Mouse (Mus musculus): ENCODE results near the gene Cyth3. TPM values are rescaled to one million over a fixed set of nuclear protein-coding genes. Genes with fewer than 3 reads are reported as not detected.

The Cyth3 gene
- total RNA-seq, 2 experiments from 2014 or later: 195 to 200 TPM

DNA sequence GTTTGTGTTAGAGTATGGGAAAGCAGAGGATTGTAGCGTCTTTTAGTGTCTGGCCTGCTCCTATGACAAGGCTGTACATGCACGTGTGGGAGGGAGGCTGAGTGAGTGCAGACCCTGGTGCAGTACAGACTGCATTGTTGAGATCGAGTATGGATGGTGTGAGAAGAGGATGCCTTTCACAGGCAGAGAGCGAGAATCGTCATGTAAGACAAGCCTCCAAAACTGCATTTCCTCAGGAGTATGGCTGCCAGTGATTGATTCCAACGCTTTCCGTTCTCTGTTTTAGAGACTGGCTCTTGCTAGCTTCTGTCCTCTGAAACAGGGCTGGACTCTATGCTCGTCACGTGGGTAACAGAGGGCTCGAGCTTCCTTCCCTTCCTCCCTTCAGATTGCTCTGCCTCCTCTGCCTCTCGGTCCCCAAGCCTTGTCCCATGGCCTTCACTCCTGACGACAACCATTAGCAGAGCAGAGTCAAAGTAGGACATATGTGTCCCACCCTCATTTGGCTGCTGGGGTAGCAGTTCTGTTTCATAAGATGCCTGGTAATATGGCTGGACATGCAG, 12.4 kb downstream of the Cyth3 start:
- DNase-seq (ENCODE audit: low spot score in 2 of 2): no peak

DNA sequence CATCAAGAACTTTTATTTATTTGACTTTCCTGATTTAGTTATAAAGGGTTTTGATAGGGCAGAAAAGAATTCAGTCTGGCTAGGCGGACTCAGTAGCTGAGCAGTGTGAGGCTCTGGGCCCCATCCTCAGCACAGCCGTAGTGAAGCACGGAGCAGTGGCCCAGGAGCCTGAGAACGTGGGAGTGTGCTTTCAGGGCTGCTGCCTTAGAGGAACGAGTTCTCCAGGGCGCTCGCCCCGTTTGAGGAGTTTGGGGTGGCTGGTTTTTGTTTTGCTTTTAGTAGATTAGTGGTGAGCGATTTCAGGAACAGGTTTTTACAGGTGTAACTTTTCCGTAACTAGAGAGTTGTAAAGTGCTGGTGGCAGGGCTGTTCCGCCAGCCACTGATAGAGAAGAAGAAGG, 13.1 kb downstream of the Cyth3 start:
- DNase-seq (ENCODE audit: low spot score in 2 of 2): no peak

DNA sequence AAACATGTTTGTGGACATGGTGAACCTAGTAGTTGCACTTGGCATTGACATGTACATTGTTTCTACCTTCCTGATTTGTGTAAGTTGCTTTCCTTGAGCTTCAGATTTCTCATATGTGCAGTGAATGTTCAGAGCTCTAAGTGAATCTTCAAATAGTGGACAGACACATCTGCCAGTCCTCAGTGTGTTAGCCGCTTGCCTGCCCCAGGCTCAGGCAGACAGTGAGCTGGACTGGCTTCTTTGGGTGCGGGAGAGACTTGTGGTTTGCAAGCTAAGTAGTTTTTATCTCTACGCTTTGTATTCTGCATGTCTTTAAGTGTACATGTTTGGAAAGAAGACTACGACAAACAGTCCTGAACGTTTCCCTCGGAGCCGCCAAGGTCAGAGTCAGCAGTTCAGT, 13.9 kb downstream of the Cyth3 start:
- no peak for DNase-seq (ENCODE audit: low spot score in 2 of 2)

DNA sequence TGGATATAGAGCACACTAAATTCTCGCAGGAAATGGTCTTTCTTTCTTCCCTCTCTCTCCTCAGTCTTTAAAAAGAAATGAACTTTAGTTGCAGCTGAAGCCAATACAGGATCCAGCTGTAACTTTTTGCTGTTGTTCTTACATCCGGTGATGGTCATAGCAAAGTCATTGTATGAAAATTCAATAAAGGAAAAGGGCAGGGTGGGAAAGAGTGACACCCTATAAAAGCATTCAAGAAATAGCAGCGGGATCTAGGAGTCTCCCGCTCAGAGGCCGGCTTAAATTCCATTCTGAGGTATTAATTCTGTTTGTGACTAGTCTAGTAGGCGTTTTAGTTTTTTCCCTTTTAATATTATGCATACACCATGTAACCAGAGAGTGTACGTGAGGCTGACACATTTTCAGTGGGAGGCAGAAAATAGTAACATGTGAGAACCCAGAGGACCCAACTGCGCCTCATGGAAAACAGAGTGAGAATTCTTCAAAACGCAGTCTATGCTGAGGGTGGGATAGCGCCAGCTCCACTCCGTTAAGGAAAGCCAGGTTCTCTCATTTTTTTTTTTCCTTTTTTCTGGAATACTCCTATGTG, 15.7 kb downstream of the Cyth3 start:
- DNase-seq (ENCODE audit: low spot score in 2 of 2): no peak

GRCm38 (mm10) chr5:143638516-143639270, 16.4 kb downstream of the Cyth3 start:
- DNase-seq (ENCODE audit: low spot score in 2 of 2): no peak

DNA sequence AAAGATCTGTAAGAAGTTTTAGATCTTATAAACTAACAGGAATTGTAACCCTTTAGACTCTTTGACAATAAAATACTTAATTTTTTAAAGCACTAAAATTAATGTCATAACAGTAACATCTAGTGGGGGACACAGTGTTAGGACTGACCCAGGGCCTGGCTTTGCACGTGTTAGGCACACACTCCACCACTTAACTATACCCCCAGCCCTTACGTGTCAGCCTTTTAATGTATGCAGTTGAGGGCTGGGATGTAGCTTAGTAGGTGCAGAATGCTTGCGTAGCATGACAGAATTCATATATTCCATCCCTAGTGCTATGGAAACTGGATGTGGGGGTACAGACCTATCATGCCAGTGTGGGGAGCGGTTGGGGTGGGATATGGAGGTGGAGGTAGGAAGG, 17.1 kb downstream of the Cyth3 start:
- no peak for DNase-seq (ENCODE audit: low spot score in 2 of 2)

DNA sequence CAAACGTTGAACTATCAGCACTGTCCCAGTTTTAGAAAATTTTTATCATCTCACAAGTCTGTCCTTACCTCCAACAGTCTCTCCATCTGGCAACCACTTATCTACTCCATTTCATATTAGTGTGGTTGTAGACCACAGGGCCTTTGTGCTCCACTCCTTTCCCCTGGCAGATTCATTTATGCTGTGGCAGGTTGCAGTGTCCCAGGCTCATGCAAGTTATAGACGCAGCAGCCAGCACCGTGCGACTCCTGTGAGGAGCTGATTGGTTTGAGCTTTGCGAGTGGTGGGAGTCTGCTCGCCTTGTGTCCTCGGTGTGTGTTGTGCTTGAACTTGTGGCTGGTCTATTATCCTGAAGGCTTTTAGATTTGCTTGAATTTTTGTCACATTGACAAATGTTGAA, 17.6 kb downstream of the Cyth3 start:
- no peak for DNase-seq (ENCODE audit: low spot score in 2 of 2)

GRCm38 (mm10) chr5:143641503-143641902, 19.3 kb downstream of the Cyth3 start:
- no peak for DNase-seq (ENCODE audit: low spot score in 2 of 2)

DNA sequence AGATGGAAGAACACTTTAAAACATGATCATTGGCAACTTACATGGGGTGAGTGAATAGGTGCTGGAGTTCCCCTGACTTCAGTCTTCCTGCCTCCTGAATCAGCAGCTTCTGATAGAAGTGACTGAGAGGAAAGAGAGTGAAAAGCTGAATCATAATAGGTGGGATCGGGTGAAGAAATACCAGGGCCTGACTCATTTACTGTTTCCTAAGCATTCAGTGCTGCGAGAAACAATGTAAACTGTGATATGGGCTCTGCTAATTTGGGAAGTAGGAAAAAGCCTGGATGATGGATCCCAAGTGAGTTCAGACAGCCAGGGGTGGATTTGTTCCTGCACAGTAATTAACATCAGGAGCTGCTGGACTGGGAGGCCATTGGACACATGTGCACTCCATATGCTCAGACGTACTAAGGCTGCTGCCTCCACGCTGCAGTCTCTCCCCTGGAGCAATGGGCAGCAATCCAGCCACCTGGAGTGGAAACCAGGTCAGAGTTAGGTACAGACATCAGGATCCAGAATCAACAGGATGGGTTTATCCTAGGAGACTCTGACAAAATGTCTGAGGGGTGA, 20.1 kb downstream of the Cyth3 start:
- DNase-seq (ENCODE audit: low spot score in 2 of 2): no peak

GRCm38 (mm10) chr5:143645976-143646375, 23.7 kb downstream of the Cyth3 start:
- DNase-seq (ENCODE audit: low spot score in 2 of 2): no peak

DNA sequence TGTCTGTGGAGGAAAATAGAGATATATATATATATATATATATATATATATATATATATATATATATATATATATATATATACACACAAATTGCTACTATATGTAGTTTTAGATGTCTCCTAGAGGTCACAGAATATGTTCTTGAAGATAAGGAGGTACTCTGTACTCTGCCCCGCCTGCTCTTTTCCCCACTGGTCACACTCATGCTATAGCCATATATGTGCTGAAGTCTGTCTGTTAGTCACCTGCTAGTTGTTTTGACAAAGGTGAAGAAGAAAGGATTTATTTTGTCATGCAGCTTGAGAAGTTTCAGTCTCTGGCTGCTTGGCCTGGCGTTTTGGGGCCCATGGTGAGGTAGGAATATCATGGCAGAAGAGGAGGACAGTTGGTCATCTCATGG, 25.2 kb downstream of the Cyth3 start:
- DNase-seq (ENCODE audit: low spot score in 2 of 2): no peak

DNA sequence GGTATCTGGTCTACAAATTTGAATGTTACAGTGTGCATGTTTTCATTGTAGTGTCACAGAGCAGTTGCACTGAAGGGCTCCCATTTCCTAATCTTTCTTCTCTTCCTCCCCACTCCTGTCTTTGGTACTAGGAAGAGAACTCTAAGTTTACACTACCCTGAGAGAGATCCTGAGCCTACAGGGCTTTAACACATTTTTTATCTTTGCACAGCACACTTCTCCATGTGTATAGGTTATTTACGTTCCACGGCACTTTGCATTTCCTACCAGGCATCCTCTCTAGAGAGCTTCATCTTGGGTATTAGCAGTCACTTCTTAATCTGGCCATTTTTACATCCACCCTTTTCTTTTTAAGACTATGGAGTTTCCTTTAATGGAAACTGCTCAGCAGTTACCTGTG, 25.8 kb downstream of the Cyth3 start:
- no peak for DNase-seq (ENCODE audit: low spot score in 2 of 2)

DNA sequence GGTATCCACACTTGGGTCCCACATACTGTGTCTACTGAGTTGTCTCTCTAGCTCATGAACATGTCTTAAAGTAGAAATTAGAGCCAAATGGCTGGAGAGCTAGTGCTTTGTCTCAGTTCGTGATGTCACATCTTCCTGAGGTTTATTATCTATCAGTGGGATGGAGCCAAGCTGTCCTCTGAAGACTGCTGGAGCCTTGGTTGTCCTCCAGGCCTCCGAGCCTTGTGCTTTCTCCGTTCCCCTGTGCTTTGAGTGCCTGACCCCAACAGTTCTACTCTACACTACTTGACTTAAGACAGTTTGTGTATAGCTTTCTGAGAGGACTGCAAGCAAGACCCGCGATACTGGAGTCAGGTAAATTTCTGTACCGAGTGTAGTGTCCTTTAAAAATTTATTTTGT, 26.9 kb downstream of the Cyth3 start:
- no peak for DNase-seq (ENCODE audit: low spot score in 2 of 2)

- no peak for DNase-seq (ENCODE audit: low spot score in 2 of 2)
These were observed 29.8 kb downstream of the Cyth3 start for GRCm38 (mm10) chr5:143651855-143652631.

GRCm38 (mm10) chr5:143653497-143653896, 31.2 kb downstream of the Cyth3 start:
- DNase-seq (ENCODE audit: low spot score in 2 of 2): no peak

- no peak for DNase-seq (ENCODE audit: low spot score in 2 of 2)
These were observed 32.6 kb downstream of the Cyth3 start for GRCm38 (mm10) chr5:143654670-143655510.

- no peak for DNase-seq (ENCODE audit: low spot score in 2 of 2)
These were observed 33.3 kb downstream of the Cyth3 start for GRCm38 (mm10) chr5:143655511-143655943.

GRCm38 (mm10) chr5:143656708-143657245, 34.5 kb downstream of the Cyth3 start:
- no peak for DNase-seq (ENCODE audit: low spot score in 2 of 2)

GRCm38 (mm10) chr5:143659021-143659523, 36.8 kb downstream of the Cyth3 start:
- no peak for DNase-seq (ENCODE audit: low spot score in 2 of 2)

DNA sequence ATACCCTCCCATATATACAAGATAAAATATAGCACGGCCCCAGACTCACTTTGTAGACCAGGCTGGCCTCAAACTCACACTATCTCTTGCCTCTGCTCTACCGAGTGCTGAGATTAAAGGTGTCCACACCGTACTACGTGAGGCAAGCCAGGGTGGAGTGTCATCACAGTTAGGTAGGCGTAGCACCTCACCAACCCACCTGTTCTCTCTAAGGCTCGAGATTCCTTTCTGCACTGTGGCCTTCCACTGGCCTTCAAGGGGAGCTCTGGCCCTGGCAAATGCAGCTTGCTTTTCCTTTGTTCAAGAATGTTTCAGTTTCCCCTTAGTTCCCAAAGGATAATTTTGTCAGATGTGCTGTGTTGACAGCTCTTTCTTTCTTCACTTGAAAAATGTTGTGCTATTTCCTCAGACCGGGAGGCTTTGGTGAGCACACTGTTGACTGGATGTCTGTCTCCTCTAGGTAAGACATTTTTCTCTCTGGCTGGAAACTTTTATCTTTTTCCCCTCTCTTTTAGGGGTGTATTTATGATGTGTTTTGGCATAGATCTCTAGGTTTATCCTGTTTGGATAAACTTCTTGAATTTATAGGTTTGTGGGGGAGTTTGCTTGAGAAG, 40.9 kb downstream of the Cyth3 start:
- DNase-seq (ENCODE audit: low spot score in 2 of 2): no peak
